Mouse (Mus musculus) ovary, adult 10 weeks (tissue): ENCODE results near the gene 4930432M17Rik. TPM values are rescaled to one million over a fixed set of nuclear protein-coding genes. Genes with fewer than 3 reads are reported as not detected.

Experiments used
- polyA plus RNA-seq: library from polyadenylated mRNA; stranded (reverse); fragments of 350-450 nt; fragmentation: Illumina TruSeq; extraction: RNeasy Lipid Tissue Mini Kit (QIAGEN cat#74804); gene quantifications from one replicate; pipeline ENCODE4 v1.2.3, GENCODE M21; 2014

4930432M17Rik gene
- polyA plus RNA-seq, result not detected

GRCm38 (mm10) chr3:121670462-121670861 is at the start of gene 4930432M17Rik:
TSS of gene 4930432M17Rik (plus strand) at chr3:121670762.

GRCm38 (mm10) chr3:121722971-121723844 is 52.6 kb downstream of the 4930432M17Rik start, which contains the start of gene F3:
TSS of gene F3 (plus strand) at chr3:121723537.

Other genes starting within 250 kb of the 4930432M17Rik start
- gene Cnn3, start 244.3 kb upstream of the 4930432M17Rik start, polyA plus RNA-seq, result 503 TPM
- gene Slc44a3, start 138.4 kb upstream of the 4930432M17Rik start, polyA plus RNA-seq, result 61.0 TPM
- gene F3, start 52.8 kb downstream of the 4930432M17Rik start, polyA plus RNA-seq, result 67.3 TPM
- gene Abcd3, start 144.5 kb downstream of the 4930432M17Rik start, polyA plus RNA-seq, result 147 TPM